Mouse (Mus musculus) G1E (cell line): ENCODE measurements around the gene Sv2b. TPM values are rescaled to one million over a fixed set of nuclear protein-coding genes. Genes with fewer than 3 reads are reported as not detected.

Experiments used
- ATAC-seq: 2 replicates; pipeline ENCODE4 v1.8.0; 2016; ENCODE audit warnings: mild to moderate bottlenecking; ENCODE audit not compliant: insufficient number of reproducible peaks, poor library complexity, low FRiP score, severe bottlenecking; ENCODE audit errors: extremely low read depth
- DNase-seq: peaks from one replicate; pipeline ENCODE4 v3.0.0; 2012; ENCODE audit warnings: low spot score
- H3K27me3 ChIP-seq: 2 replicates; pipeline ENCODE4 v1.6.1; 2012; ENCODE audit warnings: mild to moderate bottlenecking, low read length, inconsistent platforms; ENCODE audit not compliant: insufficient read depth
- H3K36me3 ChIP-seq: replicated peaks from 2 replicates; pipeline ENCODE3; 2012; ENCODE audit warnings: mild to moderate bottlenecking, inconsistent platforms
- H3K4me1 ChIP-seq: 2 replicates; pipeline ENCODE4 v1.6.1; 2012; ENCODE audit warnings: low read depth, low read length, inconsistent platforms, mixed read lengths; ENCODE audit not compliant: insufficient read depth
- H3K4me3 ChIP-seq: 2 replicates; pipeline ENCODE4 v1.5.1; 2012; ENCODE audit warnings: low read depth, mild to moderate bottlenecking, inconsistent platforms, low read length, moderate library complexity, mixed read lengths
- H3K9me3 ChIP-seq: replicated peaks from 2 replicates; pipeline ENCODE4 v1.6.1; 2012; ENCODE audit warnings: inconsistent platforms
- CTCF ChIP-seq: IDR thresholded peaks from 2 replicates; pipeline ENCODE4 v1.5.1; 2012; ENCODE audit warnings: low read depth, low read length, inconsistent platforms, mixed read lengths
- GATA1 ChIP-seq: IDR thresholded peaks from 2 replicates; pipeline ENCODE4 v1.6.1; 2012; ENCODE audit warnings: borderline replicate concordance, low read length, inconsistent platforms, mixed read lengths
- GATA2 ChIP-seq: IDR thresholded peaks from 2 replicates; pipeline ENCODE4 v1.6.1; 2012; ENCODE audit warnings: low read depth, low read length, inconsistent platforms, borderline replicate concordance
- POLR2AphosphoS5 ChIP-seq: IDR thresholded peaks from 2 replicates; pipeline ENCODE4 v1.6.1; 2012; ENCODE audit warnings: low read depth, low read length, inconsistent platforms; ENCODE audit not compliant: insufficient replicate concordance
- TAL1 ChIP-seq: conservative IDR thresholded peaks from 2 replicates; pipeline ENCODE4 v1.6.1; 2012; ENCODE audit warnings: low read depth, low read length, inconsistent platforms, mixed read lengths
- polyA plus RNA-seq: library from polyadenylated mRNA; stranded (reverse); fragments of >175 nt; gene quantifications from 2 replicates; pipeline ENCODE4 v1.2.3, GENCODE M21; 2012
- total RNA-seq, 2 experiments: library from RNA; stranded (forward) in 1 of 2; stranded (reverse) in 1 of 2; fragments of 200-1000 nt in 1 of 2; fragments of >200 nt in 1 of 2; fragmentation: Nextera tagmentation in 1 of 2; gene quantifications; 2 replicates each; pipeline ENCODE4 v1.2.3; 2014 to 2017

Sv2b gene
- total and polyA plus RNA-seq, 3 experiments, result 0.16 TPM; not detected in 2

DNA sequence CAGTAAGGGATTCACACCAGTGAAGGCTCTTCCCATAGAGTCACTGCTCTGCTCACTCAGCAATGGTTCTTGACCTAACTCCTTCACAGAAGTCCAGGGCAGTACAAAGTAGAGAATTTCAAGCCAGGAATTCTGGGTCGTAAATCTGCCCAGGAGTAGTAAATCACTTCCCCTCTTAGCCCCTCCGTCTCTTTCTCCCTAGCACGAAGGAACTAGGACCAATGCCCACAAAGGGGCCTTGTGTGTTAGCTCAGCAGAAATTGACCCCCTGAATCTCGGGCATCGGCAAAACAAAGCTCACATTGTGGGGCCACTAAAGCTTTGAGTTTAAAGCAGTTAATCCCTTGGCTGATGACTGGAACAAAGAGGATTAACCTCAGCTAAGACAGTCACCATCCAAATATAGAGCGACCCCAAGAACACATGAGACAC is 12.4 kb downstream of the Sv2b start:
- no peak overlapping the region for H3K4me3 ChIP-seq
- no peak for ATAC-seq
- no peaks in the 10 kb centered on the region for H3K27me3 ChIP-seq
- H3K36me3 ChIP-seq, result no peaks in the 10 kb centered on the region
- DNase-seq, result no peak
- H3K4me1 ChIP-seq, result no peaks in the 10 kb centered on the region
- no peak for TF ChIP-seq GATA2
- TF ChIP-seq POLR2AphosphoS5, result no peak
- H3K9me3 ChIP-seq, result no peaks in the 10 kb centered on the region

DNA sequence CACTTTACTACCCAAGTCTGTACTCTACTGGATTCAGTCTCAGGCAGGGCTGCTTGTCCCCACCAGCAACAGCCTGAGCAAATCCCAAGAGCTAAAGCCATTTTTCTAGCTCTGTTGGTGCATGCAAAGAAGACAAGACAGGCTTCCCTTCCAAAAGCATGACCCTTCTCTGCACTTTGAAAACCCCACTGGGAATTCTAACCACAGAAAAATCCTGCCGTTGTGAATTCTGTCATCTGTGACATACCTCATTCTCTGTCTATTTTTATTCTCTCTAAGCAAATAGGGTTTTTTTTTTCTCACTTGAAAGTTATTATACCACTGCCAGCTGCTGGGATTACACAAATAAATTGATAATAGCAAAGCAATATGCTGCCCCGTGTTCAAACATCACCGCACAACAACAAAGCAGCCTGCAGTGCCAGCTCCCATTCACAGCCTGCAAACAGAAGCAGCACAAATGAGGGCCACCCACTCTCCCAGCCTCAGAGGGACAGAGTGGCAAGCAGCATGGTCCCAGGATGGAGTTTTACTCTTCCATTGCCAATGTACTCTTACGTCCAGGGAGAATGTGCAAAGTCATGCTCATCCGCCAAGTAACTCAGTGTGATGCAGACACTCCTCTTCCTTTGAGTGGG is 13.7 kb downstream of the Sv2b start:
- ATAC-seq, result no peak
- H3K36me3 ChIP-seq, result no peaks in the 10 kb centered on the region
- no peak for DNase-seq
- TF ChIP-seq CTCF (no peak), GATA2 (no peak)
- H3K4me1 ChIP-seq, result no peaks in the 10 kb centered on the region
- no peaks in the 10 kb centered on the region for H3K27me3 ChIP-seq
- no peak overlapping the region for H3K4me3 ChIP-seq
- no peaks in the 10 kb centered on the region for H3K9me3 ChIP-seq

DNA sequence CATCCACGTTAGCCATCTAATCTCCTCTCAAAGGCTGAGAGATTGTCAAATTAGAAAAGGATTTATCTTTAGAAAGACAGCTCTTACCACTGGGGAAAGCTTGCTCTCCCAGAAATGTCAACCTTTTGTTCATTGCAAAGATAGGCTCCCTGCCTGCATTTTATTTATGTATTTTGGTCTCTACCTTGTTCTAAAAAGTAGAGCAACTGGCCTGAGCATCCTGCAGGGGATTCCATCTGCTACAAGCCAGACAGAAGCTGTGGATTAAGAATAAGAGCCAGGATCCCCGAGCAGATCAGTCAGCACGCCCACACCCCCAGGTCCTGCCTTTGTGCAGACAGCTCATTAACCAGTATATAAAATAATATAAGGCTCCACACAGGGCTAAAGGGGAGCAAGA is 16.8 kb downstream of the Sv2b start:
- Histone ChIP-seq H3K36me3 (no peaks in the 10 kb centered on the region), H3K27me3 (no peaks in the 10 kb centered on the region), H3K4me3 (no peak overlapping the region), H3K4me1 (no peaks in the 10 kb centered on the region), H3K9me3 (no peaks in the 10 kb centered on the region)
- no peak for TF ChIP-seq TAL1
- no peak for TF ChIP-seq GATA2
- no peak for TF ChIP-seq POLR2AphosphoS5
- no peak for TF ChIP-seq CTCF
- TF ChIP-seq GATA1, result no peak
- DNase-seq, result no peak
- no peak for ATAC-seq

DNA sequence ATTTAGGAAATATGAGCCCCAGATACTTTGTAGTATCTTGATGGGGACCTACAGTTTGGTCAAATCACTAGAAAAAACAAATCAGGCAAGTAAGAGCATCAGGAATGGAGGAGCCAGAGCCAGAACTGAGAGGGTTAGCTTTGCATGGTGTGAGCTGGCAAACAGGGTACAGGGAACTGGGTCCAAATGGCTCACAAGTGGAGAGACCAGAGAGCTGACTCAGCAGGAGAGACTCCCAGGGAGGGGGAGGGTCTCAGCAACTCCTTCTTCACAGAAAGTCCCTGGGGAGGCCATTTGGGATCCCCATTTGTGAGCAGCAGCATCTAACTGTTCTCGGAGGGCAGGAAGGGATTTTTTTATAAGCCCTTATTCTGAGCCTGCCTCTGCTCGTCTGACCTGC is 18.5 kb downstream of the Sv2b start:
- Histone ChIP-seq H3K4me3 (no peak overlapping the region), H3K27me3 (no peaks in the 10 kb centered on the region), H3K36me3 (no peaks in the 10 kb centered on the region), H3K9me3 (no peaks in the 10 kb centered on the region), H3K4me1 (no peaks in the 10 kb centered on the region)
- DNase-seq, result no peak
- no peak for TF ChIP-seq TAL1
- no peak for ATAC-seq

DNA sequence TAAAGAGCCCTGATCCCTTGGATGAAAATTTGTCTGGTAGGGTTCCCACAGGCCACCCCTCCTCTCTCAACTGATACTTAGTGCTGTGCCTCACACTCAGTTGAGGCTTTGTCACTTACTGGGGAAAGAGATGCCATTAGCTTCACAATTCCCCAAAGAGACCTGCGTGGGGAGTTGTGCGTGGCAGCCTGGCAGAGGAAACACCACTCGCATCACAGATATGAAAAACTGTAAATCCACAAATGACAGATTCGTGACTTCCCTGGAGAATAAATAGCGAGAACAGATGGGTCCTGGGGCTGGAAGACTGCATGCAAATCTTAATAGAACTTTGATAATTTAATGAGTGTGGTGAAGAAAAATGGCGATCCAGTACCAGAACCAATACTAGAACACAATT is 21.8 kb downstream of the Sv2b start:
- no peak for ATAC-seq

DNA sequence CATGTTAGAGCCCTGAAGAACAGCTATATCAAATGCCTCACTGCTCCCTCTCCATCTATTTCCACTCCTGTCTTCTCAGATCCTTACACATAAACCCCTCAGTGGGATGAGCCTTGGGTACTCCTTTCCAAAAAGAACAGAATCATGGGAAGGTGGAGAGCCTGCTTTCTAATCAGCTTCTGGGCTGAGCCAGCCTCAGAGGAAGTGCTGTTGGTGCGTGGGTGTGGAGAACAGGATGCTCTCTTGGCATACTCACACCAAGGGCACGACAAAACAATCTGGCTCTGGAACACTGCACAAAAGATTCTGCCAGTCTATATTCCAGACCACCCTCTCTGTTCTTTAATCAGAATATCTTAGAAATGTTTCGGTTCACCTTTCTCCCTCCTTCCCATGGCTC is 26.1 kb downstream of the Sv2b start:
- ATAC-seq (no peak), DNase-seq (no peak)

More for the DNA sequence above, 21.8 kb downstream of the Sv2b start:
- no peaks in the 10 kb centered on the region for H3K36me3 ChIP-seq
- TF ChIP-seq CTCF, result no peak
- TF ChIP-seq GATA2, result no peak
- TF ChIP-seq GATA1, result no peak
- no peak for TF ChIP-seq TAL1
- no peak for TF ChIP-seq POLR2AphosphoS5
- H3K9me3 ChIP-seq, result no peaks in the 10 kb centered on the region
- no peaks in the 10 kb centered on the region for H3K4me1 ChIP-seq
- DNase-seq, result no peak
- H3K27me3 ChIP-seq, result no peaks in the 10 kb centered on the region
- H3K4me3 ChIP-seq, result no peak overlapping the region

DNA sequence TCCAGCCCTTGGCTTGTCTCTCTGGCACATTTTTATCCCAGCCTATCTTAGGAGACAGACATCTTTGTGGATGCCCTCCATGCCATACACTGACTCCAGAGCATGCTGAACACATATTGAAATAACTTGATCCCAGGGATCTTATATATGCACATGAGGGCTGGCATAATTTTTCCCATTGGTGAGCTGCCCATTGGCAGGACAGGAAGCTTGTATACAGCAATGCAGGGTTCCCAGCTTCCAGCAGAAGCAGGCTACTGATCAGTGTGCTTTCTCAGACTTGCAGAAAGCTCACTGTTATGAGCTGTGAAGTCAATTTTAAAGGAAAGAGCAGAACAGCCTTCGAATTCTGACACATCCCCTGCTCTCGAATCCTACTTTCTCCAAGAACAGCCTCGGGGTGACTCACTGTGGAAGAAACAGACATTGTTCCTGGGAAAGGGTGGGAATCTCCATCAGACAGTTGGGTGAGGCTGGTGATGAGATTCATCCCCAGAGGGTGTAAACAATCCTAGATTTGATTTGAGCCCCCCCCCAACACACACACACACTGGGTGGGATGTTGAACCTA is 26.9 kb downstream of the Sv2b start:
- H3K4me1 ChIP-seq, result no peaks in the 10 kb centered on the region
- DNase-seq, result no peak
- no peaks in the 10 kb centered on the region for H3K36me3 ChIP-seq
- no peak overlapping the region for H3K4me3 ChIP-seq
- no peak for TF ChIP-seq POLR2AphosphoS5
- TF ChIP-seq GATA1, result no peak
- TF ChIP-seq CTCF, result no peak
- no peak for TF ChIP-seq GATA2
- no peak for TF ChIP-seq TAL1
- no peaks in the 10 kb centered on the region for H3K9me3 ChIP-seq
- ATAC-seq, result no peak
- H3K27me3 ChIP-seq, result no peaks in the 10 kb centered on the region

More for the DNA sequence above, 26.1 kb downstream of the Sv2b start:
- Histone ChIP-seq H3K4me3 (no peak overlapping the region), H3K9me3 (no peaks in the 10 kb centered on the region), H3K4me1 (no peaks in the 10 kb centered on the region), H3K36me3 (no peaks in the 10 kb centered on the region), H3K27me3 (no peaks in the 10 kb centered on the region)
- TF ChIP-seq GATA2, result no peak
